Mouse (Mus musculus): ENCODE measurements at regions not wholly inside any gene's neighbourhood (a gene's known extent, or its start where the extent isn't known, plus 50 kb on each side); places are given as distances from the start of the nearest gene placed in this dataset.

GRCm38 (mm10) chr6:105090882-105091281, 586.6 kb upstream of the Cntn4 start:
- WGBS = 13% methylated on average over 1 of the region's 1 CpGs
- Histone ChIP-seq H3K36me3 (replicated peaks) (no peaks in the 10 kb centered on the region), H3K4me3 (no peak overlapping the region), H3K4me1 (no peaks in the 10 kb centered on the region), H3K9ac (no peak overlapping the region), H3K4me2 (no peak overlapping the region), H3K27me3 (replicated peaks) (no peaks in the 10 kb centered on the region), H3K9me3 (no peaks in the 10 kb centered on the region), H3K27ac (no peak overlapping the region)
- ATAC-seq (replicated peaks) = no peak
